Mouse (Mus musculus) skeletal muscle tissue, adult 2 months (tissue): ENCODE measurements around the gene Olfr109.

Experiments
- DNase-seq: peaks from one replicate; pipeline ENCODE4 v3.0.0-alpha.2; 2012; ENCODE audit warnings: low read depth, low spot score

Gene Olfr109

GRCm38 (mm10) chr17:37458616-37459015 is at the start of gene Olfr109:
Gene Olfr109 (plus strand): TSS chr17:37458916.
- DNase-seq = no peak

GRCm38 (mm10) chr17:37413380-37413779 is 45.3 kb upstream of the Olfr109 start:
- DNase-seq = no peak

DNA sequence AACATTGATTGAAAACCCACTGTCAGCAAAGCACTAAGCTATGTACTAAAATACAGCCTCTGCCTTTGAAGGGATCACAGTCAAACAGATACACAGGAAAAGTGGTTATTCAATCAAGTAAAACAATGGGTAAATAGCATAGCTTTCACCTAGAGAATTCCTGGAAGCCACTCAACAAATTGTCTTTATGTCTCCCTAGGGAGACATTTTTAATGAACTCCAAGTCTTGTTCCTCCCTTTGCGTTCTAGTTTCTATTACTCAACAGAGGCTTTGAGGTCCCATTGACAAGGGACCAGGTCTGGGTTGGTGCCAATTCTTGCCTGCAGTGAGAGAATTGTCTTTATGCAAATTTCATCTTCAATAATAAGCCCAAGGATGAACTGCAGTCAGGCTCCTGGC is 13.5 kb upstream of the Olfr109 start, which contains the start of gene Olfr108:
Olfr108 (plus strand) TSS at position 301 of the 400 bp plus-strand sequence.
- DNase-seq = no peak

DNA sequence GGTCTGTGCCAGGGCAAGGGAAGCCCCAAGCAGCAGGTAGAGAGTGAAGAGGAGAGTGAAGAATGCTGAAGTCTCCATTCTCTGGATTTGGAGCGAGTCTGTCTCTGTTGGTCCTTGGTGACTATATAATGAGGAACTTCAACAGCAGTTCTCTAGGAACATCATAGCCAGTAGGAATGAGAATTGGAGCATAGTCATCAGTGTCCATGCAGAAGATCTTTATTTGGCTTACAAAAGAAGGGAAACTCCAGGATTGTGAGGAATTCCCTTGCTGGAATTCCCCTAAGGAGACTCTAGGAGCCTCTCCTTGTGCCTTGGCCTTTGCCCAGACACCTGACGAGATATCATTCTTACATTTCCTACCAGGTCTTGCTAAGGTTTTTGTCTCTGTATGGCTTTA is 24.7 kb downstream of the Olfr109 start, which contains the start of gene H2-M2:
H2-M2 (minus strand) TSS at position 101 of the 400 bp plus-strand sequence.
- no peak for DNase-seq

GRCm38 (mm10) chr17:37491930-37492518 is 33.3 kb downstream of the Olfr109 start, which contains the start of gene Olfr110:
Gene Olfr110 (plus strand): TSS chr17:37492468.
- no peak for DNase-seq

GRCm38 (mm10) chr17:37507730-37508129 is 49.0 kb downstream of the Olfr109 start, which contains the start of gene Olfr111:
Gene Olfr111 (plus strand): TSS chr17:37508030.
- DNase-seq = no peak
